Mouse (Mus musculus) kidney, adult 2 months (tissue): ENCODE results near the gene Pfn4. TPM values are rescaled to one million over a fixed set of nuclear protein-coding genes. Genes with fewer than 3 reads are reported as not detected.
"Not testable (repeated sequence)": the region's sequence is repeated elsewhere in the genome, so short reads cannot be mapped to it uniquely, and the experiment has no call there.

Experiments used
- DNase-seq: peaks from one replicate; pipeline ENCODE4 v3.0.0; 2021
- H3K27ac ChIP-seq: fragments of 200-500 bp; 2 replicates; pipeline ENCODE4 v1.5.1; 2012; ENCODE audit warnings: low read depth, low read length, control low read depth, inconsistent platforms; ENCODE audit not compliant: insufficient read depth
- H3K27me3 ChIP-seq: fragments of 200-500 bp; replicated peaks from 2 replicates; pipeline ENCODE4 v1.6.1; 2012; ENCODE audit warnings: mild to moderate bottlenecking, moderate library complexity, low read length, inconsistent platforms; ENCODE audit not compliant: control insufficient read depth, insufficient read depth
- H3K36me3 ChIP-seq: fragments of 200-500 bp; 2 replicates; pipeline ENCODE4 v1.6.1; 2012; ENCODE audit warnings: mild to moderate bottlenecking, moderate library complexity, low read length, inconsistent platforms; ENCODE audit not compliant: control insufficient read depth, insufficient read depth
- H3K4me1 ChIP-seq: fragments of 200-500 bp; 2 replicates; pipeline ENCODE4 v1.6.1; 2011; ENCODE audit warnings: low read length; ENCODE audit not compliant: control insufficient read depth, insufficient read depth
- H3K4me3 ChIP-seq: fragments of 200-500 bp; 2 replicates; pipeline ENCODE4 v1.5.1; 2011; ENCODE audit warnings: mild to moderate bottlenecking, low read depth, low read length, control low read depth; ENCODE audit not compliant: insufficient read depth
- CTCF ChIP-seq: fragments of 200-500 bp; conservative IDR thresholded peaks from 2 replicates; pipeline ENCODE4 v1.5.1; 2011; ENCODE audit warnings: low read depth, mild to moderate bottlenecking, control low read depth, low read length, moderate library complexity, mixed read lengths; ENCODE audit not compliant: insufficient read depth, insufficient read length
- POLR2A ChIP-seq: fragments of 200-500 bp; IDR thresholded peaks from one replicate; pipeline ENCODE4 v1.6.1; 2011; ENCODE audit warnings: low read depth, low read length, control low read depth
- WGBS: fragments of 180-500 bp; shearing (Covaris S2); methylation state at CpG from one replicate; pipeline ENCODE4 v1.1.7; 2018; 5-methylcytosine and 5-hydroxymethylcytosine counted together
- polyA plus RNA-seq: library from polyadenylated mRNA; depleted of rRNA; stranded (reverse); fragments of >200 nt; gene quantifications from 2 replicates; pipeline ENCODE4 v1.2.3, GENCODE M21; 2012

Gene Pfn4
- polyA plus RNA-seq, 1 experiment: 0.91 TPM

GRCm38 (mm10) chr12:4738031-4738576 is 30.7 kb upstream of the Pfn4 start, which contains the start of gene Fam228a:
Gene Fam228a (minus strand): TSS chr12:4738430.
- Histone ChIP-seq H3K27ac (no peak within 1 kb of the TSS), H3K4me1 (no peaks in the 10 kb centered on the region), H3K27me3 (no peaks in the 10 kb centered on the region), H3K4me3 (no peak within 1 kb of the TSS), H3K36me3 (no peaks in the 10 kb centered on the region)
- WGBS: 83% methylated on average over 18 of the region's 18 CpGs
- no peak for DNase-seq
- TF ChIP-seq POLR2A: no peak
- TF ChIP-seq CTCF: no peak

DNA sequence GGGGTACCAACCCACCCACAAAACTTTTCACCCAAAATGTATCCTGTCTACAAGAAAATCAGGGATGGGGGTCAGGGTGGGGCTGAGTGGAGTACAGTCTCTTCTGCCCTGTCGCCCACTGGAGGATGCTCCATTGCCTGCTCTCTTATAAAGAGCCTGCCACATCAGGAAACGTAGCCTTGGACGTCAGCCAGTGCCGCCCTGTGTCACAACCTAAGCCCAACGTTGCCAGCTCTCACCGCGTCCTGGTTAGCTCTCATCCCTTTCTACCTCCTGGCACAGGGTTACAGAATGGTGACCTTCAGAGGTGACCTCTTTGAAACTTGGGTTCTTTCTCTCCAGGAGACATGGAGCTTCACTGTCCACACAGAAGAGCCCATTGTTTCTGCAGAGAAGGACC is 28.0 kb upstream of the Pfn4 start:
- WGBS: 68% methylated on average over 7 of the region's 7 CpGs
- no peaks in the 10 kb centered on the region for H3K27me3 ChIP-seq
- H3K27ac ChIP-seq: no peak overlapping the region
- H3K4me3 ChIP-seq: no peak overlapping the region
- H3K4me1 ChIP-seq: no peaks in the 10 kb centered on the region
- DNase-seq: peak; percentile 23
- no peaks in the 10 kb centered on the region for H3K36me3 ChIP-seq
- TF ChIP-seq CTCF (no peak), POLR2A (no peak)

- no peak overlapping the region for H3K4me3 ChIP-seq
- no peaks in the 10 kb centered on the region for H3K27me3 ChIP-seq
- H3K4me1 ChIP-seq: no peaks in the 10 kb centered on the region
- no peaks in the 10 kb centered on the region for H3K36me3 ChIP-seq
- 84% methylated on average over 3 of the region's 3 CpGs for WGBS
- no peak for TF ChIP-seq CTCF
- TF ChIP-seq POLR2A: no peak
- H3K27ac ChIP-seq: no peak overlapping the region
- DNase-seq: no peak
Observed at GRCm38 (mm10) chr12:4742183-4742582, 26.6 kb upstream of the Pfn4 start.

GRCm38 (mm10) chr12:4744486-4744885 is 24.3 kb upstream of the Pfn4 start:
- peak; percentile 11 for DNase-seq
- TF ChIP-seq CTCF (no peak), POLR2A (no peak)
- no peaks in the 10 kb centered on the region for H3K4me1 ChIP-seq
- H3K4me3 ChIP-seq: no peak overlapping the region
- WGBS: 92% methylated on average over 10 of the region's 10 CpGs
- no peaks in the 10 kb centered on the region for H3K36me3 ChIP-seq
- no peaks in the 10 kb centered on the region for H3K27me3 ChIP-seq
- H3K27ac ChIP-seq: no peak overlapping the region

DNA sequence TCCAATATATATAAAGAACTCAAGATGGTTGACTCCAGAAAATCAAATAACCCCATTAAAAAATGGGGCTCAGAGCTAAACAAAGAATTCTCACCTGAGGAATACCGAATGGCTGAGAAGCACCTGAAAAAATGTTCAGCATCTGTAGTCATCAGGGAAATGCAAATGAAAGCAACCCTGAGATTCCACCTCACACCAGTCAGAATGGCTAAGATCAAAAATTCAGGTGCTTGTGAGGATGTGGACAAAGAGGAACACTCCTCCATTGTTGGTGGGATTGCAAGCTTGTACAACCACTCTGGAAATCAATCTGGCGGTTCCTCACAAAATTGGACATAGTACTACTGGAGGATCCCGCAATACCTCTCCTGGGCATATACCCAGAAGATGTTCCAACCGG is 14.4 kb upstream of the Pfn4 start:
- not testable (repeated sequence) for DNase-seq, H3K27me3 ChIP-seq, H3K4me3 ChIP-seq, H3K4me1 ChIP-seq, H3K36me3 ChIP-seq, H3K27ac ChIP-seq
- WGBS: 96% methylated on average over 4 of the region's 4 CpGs

DNA sequence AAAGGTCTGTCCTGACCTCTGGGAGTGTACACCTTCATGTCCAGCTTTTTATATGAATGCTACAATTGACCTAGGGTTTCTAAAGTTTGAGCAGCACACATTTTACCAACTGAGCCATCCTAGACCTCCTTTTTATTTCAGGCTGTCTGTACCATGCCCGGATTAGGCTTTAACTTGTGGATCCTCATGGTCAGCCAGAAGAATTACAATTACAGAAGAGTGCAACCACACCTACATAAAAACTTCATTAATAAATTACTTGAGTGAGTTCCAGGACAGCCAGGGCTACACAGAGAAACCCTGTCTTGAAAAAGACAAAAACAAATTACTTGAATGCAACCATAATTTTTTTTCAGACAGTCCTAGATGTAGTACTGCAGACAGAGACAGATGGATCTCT is 11.8 kb upstream of the Pfn4 start:
- Histone ChIP-seq H3K27me3 (no peaks in the 10 kb centered on the region), H3K4me3 (no peak overlapping the region), H3K27ac (no peak overlapping the region; the same call in 1 of the 2 replicates), H3K4me1 (no peaks in the 10 kb centered on the region; the same call in 1 of the 2 replicates), H3K36me3 (no peaks in the 10 kb centered on the region)
- no peak for TF ChIP-seq POLR2A
- TF ChIP-seq CTCF: no peak
- WGBS: 36% methylated on average over 1 of the region's 1 CpGs
- DNase-seq: peak; percentile 55

- Histone ChIP-seq H3K27ac (0 out of 2 replicates have a peak overlapping the region, but pooled peaks have one; percentile 61), H3K36me3 (no peaks in the 10 kb centered on the region), H3K4me1 (peaks cover 4% of the 10 kb centered on the region; the same call in 1 of the 2 replicates), H3K4me3 (peak overlapping the region; percentile 75), H3K27me3 (no peaks in the 10 kb centered on the region)
- TF ChIP-seq CTCF (no peak), POLR2A (no peak)
- DNase-seq: no peak
- WGBS: 18% methylated on average over 13 of the region's 13 CpGs
Observed at GRCm38 (mm10) chr12:4769333-4769723, 506 bp downstream of the Pfn4 start.
